Mouse (Mus musculus) E14TG2a.4 (cell line): ENCODE data around the gene Mea1.

ENCODE experiments used
- H3K27me3 ChIP-seq: 2 replicates; pipeline ENCODE4 v1.6.1; 2014; ENCODE audit warnings: low read length, control low read depth; ENCODE audit not compliant: insufficient read depth
- H3K36me3 ChIP-seq: 2 replicates; pipeline ENCODE4 v1.6.1; 2014; ENCODE audit warnings: low read length, control low read depth; ENCODE audit not compliant: insufficient read depth
- H3K4me1 ChIP-seq: replicated peaks from 2 replicates; pipeline ENCODE4 v1.6.1; 2014; ENCODE audit warnings: low read depth, low read length, control low read depth
- H3K4me3 ChIP-seq: replicated peaks from 2 replicates; pipeline ENCODE4 v1.5.1; 2014; ENCODE audit warnings: mild to moderate bottlenecking, low read length
- H3K9me3 ChIP-seq: 2 replicates; pipeline ENCODE4 v1.6.1; 2014; ENCODE audit warnings: low read length, control low read depth
- CTCF ChIP-seq: conservative IDR thresholded peaks from 2 replicates; pipeline ENCODE4 v1.5.1; 2014; ENCODE audit warnings: low read length
- NANOG ChIP-seq: IDR thresholded peaks from 2 replicates; pipeline ENCODE4 v1.6.1; 2014; ENCODE audit warnings: borderline replicate concordance, low read length, mixed read lengths
- POU5F1 ChIP-seq: IDR thresholded peaks from 2 replicates; pipeline ENCODE4 v1.6.1; 2014; ENCODE audit warnings: low read length, borderline replicate concordance

The Mea1 gene

GRCm38 (mm10) chr17:46714756-46715481, 36.3 kb downstream of the Mea1 start:
- Histone ChIP-seq H3K4me3 (no peak overlapping the region), H3K4me1 (peaks cover 39% of the 10 kb centered on the region), H3K9me3 (no peaks in the 10 kb centered on the region), H3K27me3 (no peaks in the 10 kb centered on the region), H3K36me3 (peaks cover 38% of the 10 kb centered on the region)
- TF ChIP-seq POU5F1: no peak
- peak; percentile 61 for TF ChIP-seq CTCF

DNA sequence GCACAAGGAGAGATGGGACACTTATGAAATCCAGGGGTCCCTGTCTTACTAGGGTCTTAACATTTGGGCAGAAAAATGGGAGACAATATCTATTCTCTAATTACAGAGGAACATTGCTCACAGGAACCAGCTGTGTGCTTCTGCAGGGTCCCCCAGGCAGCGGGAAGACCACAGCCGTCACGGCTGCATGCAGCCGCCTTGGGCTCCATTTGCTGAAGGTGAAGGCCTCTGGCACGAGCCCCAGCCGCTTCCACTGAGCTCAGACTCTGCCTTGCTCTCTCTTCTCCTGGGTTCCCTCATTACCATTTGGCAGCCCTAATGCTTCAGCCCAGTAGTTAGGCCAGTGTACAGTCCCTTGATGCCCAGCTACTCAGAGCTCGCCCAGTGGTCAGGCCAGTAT, 42.5 kb downstream of the Mea1 start:
- Histone ChIP-seq H3K4me3 (no peak overlapping the region), H3K9me3 (no peaks in the 10 kb centered on the region), H3K27me3 (no peaks in the 10 kb centered on the region), H3K36me3 (peaks cover 42% of the 10 kb centered on the region), H3K4me1 (peaks cover 31% of the 10 kb centered on the region)
- no peak for TF ChIP-seq CTCF
- TF ChIP-seq POU5F1: no peak
- no peak for TF ChIP-seq NANOG

- peaks cover 13% of the 10 kb centered on the region for H3K27me3 ChIP-seq
- no peak overlapping the region for H3K4me3 ChIP-seq
- no peak for TF ChIP-seq CTCF
- TF ChIP-seq NANOG: no peak
- TF ChIP-seq POU5F1: no peak
Measured at GRCm38 (mm10) chr17:46724477-46725084, 46.0 kb downstream of the Mea1 start.

GRCm38 (mm10) chr17:46725273-46725672, 46.7 kb downstream of the Mea1 start:
- H3K4me1 ChIP-seq: peaks cover 49% of the 10 kb centered on the region
- H3K9me3 ChIP-seq: no peaks in the 10 kb centered on the region
- H3K4me3 ChIP-seq: peak overlapping the region; percentile 46
- peaks cover 32% of the 10 kb centered on the region for H3K36me3 ChIP-seq
- TF ChIP-seq CTCF: peak; percentile 62
- TF ChIP-seq POU5F1: no peak
- H3K27me3 ChIP-seq: peaks cover 18% of the 10 kb centered on the region

More at GRCm38 (mm10) chr17:46724477-46725084, 46.0 kb downstream of the Mea1 start:
- H3K4me1 ChIP-seq: peaks cover 49% of the 10 kb centered on the region
- peaks cover 32% of the 10 kb centered on the region for H3K36me3 ChIP-seq
- H3K9me3 ChIP-seq: no peaks in the 10 kb centered on the region

DNA sequence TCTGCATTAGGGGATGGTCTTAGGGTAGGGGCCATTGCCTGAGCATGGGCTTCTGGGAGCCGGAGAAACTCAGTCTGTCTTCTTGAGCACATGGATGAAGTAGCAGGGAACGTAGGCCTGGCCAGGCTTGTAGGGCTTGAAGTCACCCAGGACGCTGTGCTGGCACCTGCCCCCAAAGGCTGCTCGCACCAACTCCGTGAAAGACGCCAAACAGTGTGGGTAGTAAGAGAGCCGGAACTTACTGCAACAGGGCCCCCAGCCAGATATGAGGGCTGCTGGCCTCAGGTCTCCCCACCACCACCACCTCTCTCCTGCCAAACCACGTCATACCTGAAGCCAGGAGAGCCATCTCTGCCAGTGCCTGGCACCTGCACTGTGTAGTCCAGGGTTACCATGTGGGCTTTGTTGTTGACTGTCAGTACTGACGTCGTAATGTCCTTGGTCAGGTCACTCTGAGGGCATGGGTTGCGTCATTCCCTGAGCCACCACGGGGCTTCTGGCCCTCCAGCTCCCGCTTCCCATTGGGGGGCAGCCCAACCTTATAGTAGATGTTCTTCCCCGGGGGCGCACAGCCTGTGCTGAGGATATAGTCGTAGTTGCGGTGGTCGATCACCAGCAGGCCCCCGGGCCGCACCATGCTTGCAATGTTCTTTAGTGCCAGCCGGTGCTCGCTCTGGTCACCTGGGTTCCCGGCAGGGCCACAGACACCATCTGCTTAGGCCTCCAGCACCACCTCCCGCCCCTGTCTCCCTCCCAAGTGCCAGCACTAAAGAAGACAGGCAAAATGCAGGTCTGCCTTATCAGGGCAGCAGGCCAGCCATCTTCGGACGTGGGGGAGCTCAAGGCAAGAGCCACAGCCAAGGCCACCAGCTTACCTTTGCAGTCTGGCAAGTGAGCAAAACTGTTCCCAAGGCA, 47.4 kb downstream of the Mea1 start:
- Histone ChIP-seq H3K9me3 (no peaks in the 10 kb centered on the region), H3K4me1 (peaks cover 43% of the 10 kb centered on the region), H3K4me3 (no peak overlapping the region), H3K27me3 (peaks cover 21% of the 10 kb centered on the region), H3K36me3 (peaks cover 30% of the 10 kb centered on the region)
- no peak for TF ChIP-seq CTCF
- no peak for TF ChIP-seq NANOG
- TF ChIP-seq POU5F1: no peak

GRCm38 (mm10) chr17:46727271-46727670, 48.7 kb downstream of the Mea1 start:
- Histone ChIP-seq H3K4me3 (no peak overlapping the region), H3K4me1 (peaks cover 43% of the 10 kb centered on the region), H3K9me3 (no peaks in the 10 kb centered on the region), H3K27me3 (peaks cover 21% of the 10 kb centered on the region), H3K36me3 (peaks cover 17% of the 10 kb centered on the region)
- TF ChIP-seq POU5F1 (no peak), NANOG (no peak), CTCF (no peak)

GRCm38 (mm10) chr17:46728021-46728420, 49.4 kb downstream of the Mea1 start:
- TF ChIP-seq CTCF (peak; percentile 81), NANOG (no peak)
- H3K4me3 ChIP-seq: no peak overlapping the region
- H3K36me3 ChIP-seq: peaks cover 12% of the 10 kb centered on the region
- H3K9me3 ChIP-seq: no peaks in the 10 kb centered on the region
- peaks cover 21% of the 10 kb centered on the region for H3K27me3 ChIP-seq
- H3K4me1 ChIP-seq: peaks cover 43% of the 10 kb centered on the region

DNA sequence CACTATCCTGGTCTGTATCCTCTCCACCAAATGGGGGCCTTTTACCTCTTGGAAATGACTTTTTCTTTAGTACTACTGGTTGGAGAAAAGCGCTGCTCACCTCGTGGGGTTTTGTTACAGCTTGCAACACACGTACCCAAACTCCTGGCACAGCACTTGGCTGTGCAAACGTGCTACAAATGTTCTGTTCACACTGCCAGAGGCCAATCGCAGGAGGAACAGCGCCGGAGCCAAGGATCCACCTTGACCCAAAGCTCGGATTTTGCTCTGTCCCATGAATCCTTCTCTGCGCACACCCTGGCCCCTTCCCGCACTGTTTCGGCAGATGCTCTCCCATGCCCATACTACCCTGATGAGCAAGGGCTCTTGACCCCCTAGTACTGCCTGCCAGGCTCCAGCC, 49.9 kb downstream of the Mea1 start:
- peaks cover 21% of the 10 kb centered on the region for H3K27me3 ChIP-seq
- H3K36me3 ChIP-seq: peaks cover 8% of the 10 kb centered on the region
- no peaks in the 10 kb centered on the region for H3K9me3 ChIP-seq
- H3K4me1 ChIP-seq: peaks cover 43% of the 10 kb centered on the region
- H3K4me3 ChIP-seq: peak overlapping the region; percentile 83
- TF ChIP-seq CTCF (no peak), NANOG (no peak), POU5F1 (no peak)
